Mouse (Mus musculus) liver, adult (tissue): ENCODE measurements around the gene Vgf.
A peak's percentile ranks its signal among the peaks of the same experiment; 100 is the strongest.

ENCODE experiments used
- GATA4 ChIP-seq: IDR thresholded peaks from 2 replicates; pipeline ENCODE4 v1.6.1; 2014; ENCODE audit warnings: mild to moderate bottlenecking, low read length; ENCODE audit not compliant: insufficient replicate concordance

The Vgf gene

GRCm38 (mm10) chr5:137015913-137016312 is 10.3 kb upstream of the Vgf start:
- TF ChIP-seq GATA4: no peak

GRCm38 (mm10) chr5:137024318-137024717 is 1.9 kb upstream of the Vgf start:
- TF ChIP-seq GATA4: no peak

- TF ChIP-seq GATA4: no peak
Measured at GRCm38 (mm10) chr5:137025132-137025531, 1.1 kb upstream of the Vgf start.

- TF ChIP-seq GATA4: no peak
Measured at GRCm38 (mm10) chr5:137028561-137029272, 2.5 kb downstream of the Vgf start.

GRCm38 (mm10) chr5:137029273-137029585 is 3.0 kb downstream of the Vgf start:
- TF ChIP-seq GATA4: no peak

DNA sequence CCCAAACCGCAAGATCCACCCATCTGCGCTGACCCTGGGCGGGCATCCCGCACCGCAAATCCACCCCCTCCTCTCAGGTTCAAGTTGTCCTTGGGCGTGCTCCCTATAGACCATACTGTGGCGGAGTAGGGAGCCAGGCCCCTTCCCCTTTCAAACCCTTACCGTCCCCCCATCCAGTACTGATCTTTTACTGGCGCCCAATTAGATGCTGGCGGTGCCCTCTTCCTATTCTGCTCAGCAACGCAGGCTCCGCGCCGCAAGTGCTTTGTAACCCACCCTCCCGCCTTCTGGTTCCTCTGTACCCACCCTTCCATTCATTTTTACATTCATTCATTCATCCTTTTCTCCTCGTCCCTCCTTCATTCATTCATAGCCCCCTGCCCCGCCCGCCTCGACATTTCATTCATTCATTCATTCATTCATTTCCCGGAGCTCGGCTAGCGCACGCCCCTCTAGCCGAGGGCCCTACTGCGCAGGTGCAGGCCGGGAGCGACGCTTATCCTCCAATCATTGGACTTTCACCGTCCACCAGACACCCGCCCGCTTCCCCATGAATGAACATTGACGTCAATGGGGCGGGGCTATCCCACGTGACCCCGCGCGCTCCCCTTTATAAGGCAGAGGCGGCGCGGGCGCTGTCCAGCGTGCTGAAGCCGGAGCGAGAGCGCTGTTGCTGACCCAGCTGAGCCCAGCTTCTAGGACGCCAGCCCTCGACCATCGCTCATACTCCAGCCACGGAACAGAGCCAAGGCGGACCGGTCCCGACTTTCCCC is 3.6 kb downstream of the Vgf start:
- TF ChIP-seq GATA4: peak; percentile 22; the same call in 1 of the 2 replicates

GRCm38 (mm10) chr5:137030416-137030810 is 4.2 kb downstream of the Vgf start:
- no peak for TF ChIP-seq GATA4

DNA sequence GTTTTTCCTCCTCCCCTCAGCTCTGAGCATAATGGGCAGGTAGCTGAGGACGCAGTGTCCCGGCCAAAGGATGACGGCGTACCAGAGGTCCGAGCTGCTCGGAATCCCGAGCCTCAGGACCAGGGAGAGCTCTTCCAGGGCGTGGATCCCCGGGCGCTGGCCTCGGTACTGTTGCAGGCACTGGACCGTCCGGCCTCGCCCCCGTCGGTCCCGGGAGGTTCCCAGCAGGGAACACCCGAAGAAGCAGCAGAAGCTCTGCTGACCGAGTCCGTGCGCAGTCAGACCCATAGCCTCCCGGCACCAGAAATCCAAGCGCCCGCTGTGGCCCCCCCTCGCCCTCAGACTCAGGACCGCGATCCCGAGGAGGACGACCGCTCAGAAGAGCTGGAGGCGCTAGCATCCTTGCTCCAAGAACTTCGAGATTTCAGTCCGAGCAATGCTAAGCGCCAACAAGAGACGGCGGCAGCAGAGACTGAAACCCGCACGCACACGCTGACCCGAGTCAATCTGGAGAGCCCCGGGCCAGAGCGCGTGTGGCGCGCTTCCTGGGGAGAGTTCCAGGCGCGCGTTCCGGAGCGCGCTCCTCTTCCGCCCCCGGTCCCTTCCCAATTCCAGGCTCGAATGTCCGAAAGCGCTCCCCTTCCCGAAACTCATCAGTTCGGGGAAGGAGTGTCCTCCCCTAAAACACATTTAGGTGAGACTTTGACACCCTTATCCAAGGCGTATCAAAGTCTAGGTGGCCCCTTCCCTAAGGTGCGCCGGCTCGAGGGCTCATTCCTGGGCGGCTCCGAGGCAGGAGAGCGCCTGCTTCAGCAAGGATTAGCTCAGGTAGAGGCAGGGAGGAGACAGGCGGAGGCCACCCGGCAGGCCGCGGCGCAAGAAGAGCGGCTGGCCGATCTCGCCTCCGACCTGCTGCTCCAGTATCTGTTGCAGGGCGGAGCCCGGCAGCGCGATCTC is 5.2 kb downstream of the Vgf start:
- no peak for TF ChIP-seq GATA4

- TF ChIP-seq GATA4: no peak
Measured at GRCm38 (mm10) chr5:137032033-137032421, 5.8 kb downstream of the Vgf start.

DNA sequence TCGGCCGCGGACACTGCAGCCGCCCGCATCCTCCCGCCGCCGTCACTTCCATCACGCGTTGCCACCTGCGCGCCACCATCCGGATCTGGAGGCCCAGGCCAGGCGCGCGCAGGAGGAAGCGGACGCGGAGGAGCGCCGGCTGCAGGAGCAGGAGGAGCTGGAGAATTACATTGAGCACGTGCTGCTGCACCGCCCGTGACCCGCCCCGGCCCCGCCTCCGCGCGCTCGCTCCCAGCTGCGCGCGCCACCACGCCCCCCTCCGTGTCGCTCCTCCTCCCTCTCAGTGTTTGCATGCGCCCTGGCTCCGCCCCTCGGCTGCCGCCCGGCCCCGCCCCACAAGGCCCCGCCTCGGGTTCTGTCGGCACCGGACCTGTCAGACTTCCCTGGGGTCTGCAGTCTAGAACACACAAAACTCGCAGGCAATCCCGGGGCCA is 6.5 kb downstream of the Vgf start:
- peak; percentile 11; the same call in 1 of the 2 replicates for TF ChIP-seq GATA4

GRCm38 (mm10) chr5:137036211-137036610 is 10.0 kb downstream of the Vgf start:
- TF ChIP-seq GATA4: no peak

GRCm38 (mm10) chr5:137039453-137039852 is 13.3 kb downstream of the Vgf start:
- TF ChIP-seq GATA4: no peak

- TF ChIP-seq GATA4: no peak
Measured at GRCm38 (mm10) chr5:137041442-137041841, 15.2 kb downstream of the Vgf start.

DNA sequence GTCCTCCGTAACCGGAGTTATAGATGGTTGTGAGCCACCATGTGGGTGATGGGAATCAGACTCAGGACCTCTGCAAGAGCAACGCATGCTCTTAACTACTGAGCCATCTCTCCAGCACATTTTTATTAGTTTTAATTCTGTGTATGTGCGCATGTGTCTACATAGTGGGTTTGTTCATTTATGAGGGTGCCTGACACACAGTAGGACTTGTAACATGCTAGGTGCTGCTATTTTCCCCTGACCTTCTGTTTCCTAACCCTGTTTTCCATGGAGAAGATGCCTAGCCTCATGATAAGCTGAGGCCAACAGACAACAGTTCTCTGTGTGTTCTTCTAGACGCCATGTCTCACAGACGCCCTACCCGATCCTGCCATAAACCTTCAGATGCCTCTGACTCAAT is 17.8 kb downstream of the Vgf start:
- TF ChIP-seq GATA4: no peak
